Mouse (Mus musculus) heart, embryonic 16.5 days (tissue): ENCODE data around the gene Cuedc1. TPM values are rescaled to one million over a fixed set of nuclear protein-coding genes. Genes with fewer than 3 reads are reported as not detected.

Experiments used
- ATAC-seq: fragments of 200-750 bp; cut with Nextera tagmentation; replicated peaks from 2 replicates; pipeline ENCODE4 v1.8.0; 2017; ENCODE audit warnings: moderate number of reproducible peaks; ENCODE audit not compliant: insufficient read depth, low FRiP score; ENCODE audit errors: extremely low read depth
- H3K27ac ChIP-seq: fragments of 300-500 bp; sonication (generic); 2 replicates; pipeline ENCODE4 v1.5.1; 2014; ENCODE audit warnings: mild to moderate bottlenecking, low read length, control low read depth, moderate library complexity
- H3K27me3 ChIP-seq: fragments of 300-500 bp; sonication (generic); 2 replicates; pipeline ENCODE4 v1.6.1; 2014; ENCODE audit warnings: low read length, mixed read lengths; ENCODE audit not compliant: control insufficient read depth, insufficient read depth
- H3K36me3 ChIP-seq: fragments of 300-500 bp; sonication (generic); 2 replicates; pipeline ENCODE4 v1.6.1; 2014; ENCODE audit not compliant: control insufficient read depth, insufficient read depth
- H3K4me1 ChIP-seq: fragments of 300-500 bp; sonication (generic); 2 replicates; pipeline ENCODE4 v1.6.1; 2014; ENCODE audit warnings: low read length, mixed read lengths; ENCODE audit not compliant: control insufficient read depth, insufficient read depth
- H3K4me2 ChIP-seq: fragments of 300-500 bp; sonication (generic); 2 replicates; pipeline ENCODE4 v1.6.1; 2014; ENCODE audit warnings: low read depth, mild to moderate bottlenecking, control low read depth, low read length
- H3K4me3 ChIP-seq: fragments of 300-500 bp; sonication (generic); 2 replicates; pipeline ENCODE4 v1.5.1; 2014; ENCODE audit warnings: mild to moderate bottlenecking, control low read depth, low read length
- H3K9ac ChIP-seq: fragments of 300-500 bp; sonication (generic); 2 replicates; pipeline ENCODE4 v1.6.1; 2014; ENCODE audit warnings: low read length, control low read depth
- H3K9me3 ChIP-seq: fragments of 300-500 bp; sonication (generic); replicated peaks from 2 replicates; pipeline ENCODE4 v1.6.1; 2016; ENCODE audit warnings: low read length; ENCODE audit not compliant: control insufficient read depth
- WGBS: fragments of 180-500 bp; shearing (Covaris S2); extraction: QIAGEN DNeasy Blood & Tissue Kit; methylation state at CpG from one replicate; pipeline ENCODE4 v1.1.7; 2014; 5-methylcytosine and 5-hydroxymethylcytosine counted together
- polyA plus RNA-seq: library from polyadenylated mRNA; unstranded; fragments of >200 nt; fragmentation: Nextera tagmentation; extraction: Ambion mirVana; gene quantifications from 2 replicates; pipeline ENCODE4 v1.2.1, GENCODE M21; 2015

Cuedc1 gene
- polyA plus RNA-seq, 1 experiment from 2014 or later = 15.2 TPM

DNA sequence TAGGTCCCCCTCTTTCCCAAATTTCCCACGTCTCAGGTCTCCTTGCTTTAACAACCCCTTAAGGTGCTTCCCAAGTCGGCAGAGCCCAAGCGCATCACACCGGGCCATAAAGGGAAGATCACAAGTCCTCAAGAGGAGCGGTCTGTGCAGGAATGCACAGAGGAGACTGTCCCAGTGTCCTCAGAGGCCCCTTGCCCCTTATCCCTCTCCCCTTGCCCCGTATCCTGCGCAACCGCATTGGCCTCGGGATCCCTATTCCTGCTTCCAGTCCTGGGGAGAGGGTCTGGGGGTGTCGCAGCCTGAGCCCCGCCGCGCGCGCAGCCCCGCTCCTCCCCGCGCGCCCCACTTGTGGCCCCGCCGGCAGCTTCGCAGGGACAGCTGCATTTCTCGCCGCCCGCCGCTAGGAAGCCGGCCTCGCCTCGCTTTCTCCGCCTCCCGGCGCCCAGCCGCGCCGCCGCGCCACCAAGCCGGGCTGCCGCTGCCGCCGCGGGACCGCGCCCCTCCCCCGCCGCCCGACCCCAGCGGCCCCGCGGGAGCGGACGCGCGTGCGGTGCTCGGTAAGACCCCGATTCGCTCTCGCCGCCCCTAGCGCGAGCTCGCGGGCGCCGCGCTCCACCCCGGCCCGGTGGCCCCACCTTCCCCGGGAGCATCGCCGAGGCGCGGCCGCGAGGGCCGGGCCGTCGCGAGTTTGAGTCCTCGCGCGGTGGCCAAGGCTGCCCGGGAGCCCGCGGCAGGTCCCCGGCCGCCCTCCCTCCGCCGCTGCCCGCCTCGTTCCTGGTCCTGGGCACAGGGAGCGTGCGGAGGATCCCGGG is 1.1 kb downstream of the Cuedc1 start:
- H3K27ac ChIP-seq = peak overlapping the region; percentile 94
- H3K4me2 ChIP-seq = peak overlapping the region; percentile 88
- under 1% methylated on average over 80 of the region's 95 CpGs for WGBS
- H3K4me1 ChIP-seq = peaks cover 32% of the 10 kb centered on the region
- H3K36me3 ChIP-seq = no peaks in the 10 kb centered on the region
- H3K9ac ChIP-seq = peak overlapping the region; percentile 97
- H3K4me3 ChIP-seq = peak overlapping the region; percentile 89
- H3K27me3 ChIP-seq = no peaks in the 10 kb centered on the region
- peak; percentile 75 for ATAC-seq
- no peaks in the 10 kb centered on the region for H3K9me3 ChIP-seq

DNA sequence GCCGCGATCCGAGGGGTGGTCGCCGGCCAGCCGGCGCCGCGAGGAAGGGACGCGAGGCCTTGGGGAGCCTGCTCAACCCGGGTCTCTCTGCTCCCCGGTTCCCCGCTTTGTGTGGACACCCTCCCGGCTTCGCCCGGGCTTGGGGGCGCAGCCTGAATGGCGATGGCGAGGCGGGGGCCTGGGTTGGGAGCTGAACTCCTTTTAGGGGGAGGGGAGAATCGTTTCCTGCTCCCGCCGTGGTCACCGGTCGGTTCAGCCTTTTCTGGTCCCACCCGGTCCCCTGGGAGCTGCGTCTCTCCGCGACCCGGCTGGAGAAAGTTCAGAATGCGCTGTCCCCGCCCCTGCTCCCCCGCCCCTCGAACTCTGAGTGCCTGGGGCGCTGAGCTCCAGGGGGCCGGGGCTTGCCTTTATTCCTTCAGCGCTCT is 1.8 kb downstream of the Cuedc1 start:
- 0% methylated on average over 38 of the region's 38 CpGs for WGBS
- peak; percentile 53; the same call in 1 of the 2 replicates for ATAC-seq
- Histone ChIP-seq H3K4me2 (peak overlapping the region; percentile 88), H3K4me1 (peaks cover 32% of the 10 kb centered on the region), H3K4me3 (peak overlapping the region; percentile 89), H3K27me3 (no peaks in the 10 kb centered on the region), H3K9ac (peak overlapping the region; percentile 97), H3K36me3 (no peaks in the 10 kb centered on the region), H3K27ac (peak overlapping the region; percentile 94), H3K9me3 (no peaks in the 10 kb centered on the region)

DNA sequence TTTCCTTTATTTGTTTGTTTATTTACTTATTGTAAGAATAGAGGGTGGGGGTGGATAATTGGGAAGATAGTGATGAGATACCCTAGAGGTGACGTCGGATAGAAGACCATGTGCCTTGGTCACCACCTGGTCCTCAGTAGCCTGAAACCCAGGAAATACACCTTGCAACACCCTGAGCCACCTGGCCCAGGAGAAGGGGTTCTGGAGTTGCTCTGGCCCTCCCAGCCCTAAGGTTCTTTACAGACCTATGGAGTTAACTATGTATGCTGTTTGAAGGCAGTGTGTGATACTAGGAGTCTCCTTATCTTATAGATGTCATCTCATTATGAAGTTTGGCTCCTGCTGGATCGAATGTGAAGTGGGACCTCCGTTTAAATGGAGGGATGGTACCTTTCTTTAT is 2.3 kb downstream of the Cuedc1 start:
- Histone ChIP-seq H3K27ac (peak overlapping the region; percentile 94), H3K4me3 (peak overlapping the region; percentile 89), H3K4me2 (peak overlapping the region; percentile 88), H3K9ac (peak overlapping the region; percentile 97), H3K9me3 (no peaks in the 10 kb centered on the region), H3K4me1 (peaks cover 32% of the 10 kb centered on the region), H3K27me3 (no peaks in the 10 kb centered on the region), H3K36me3 (no peaks in the 10 kb centered on the region)
- 37% methylated on average over 4 of the region's 4 CpGs for WGBS
- ATAC-seq = no peak

DNA sequence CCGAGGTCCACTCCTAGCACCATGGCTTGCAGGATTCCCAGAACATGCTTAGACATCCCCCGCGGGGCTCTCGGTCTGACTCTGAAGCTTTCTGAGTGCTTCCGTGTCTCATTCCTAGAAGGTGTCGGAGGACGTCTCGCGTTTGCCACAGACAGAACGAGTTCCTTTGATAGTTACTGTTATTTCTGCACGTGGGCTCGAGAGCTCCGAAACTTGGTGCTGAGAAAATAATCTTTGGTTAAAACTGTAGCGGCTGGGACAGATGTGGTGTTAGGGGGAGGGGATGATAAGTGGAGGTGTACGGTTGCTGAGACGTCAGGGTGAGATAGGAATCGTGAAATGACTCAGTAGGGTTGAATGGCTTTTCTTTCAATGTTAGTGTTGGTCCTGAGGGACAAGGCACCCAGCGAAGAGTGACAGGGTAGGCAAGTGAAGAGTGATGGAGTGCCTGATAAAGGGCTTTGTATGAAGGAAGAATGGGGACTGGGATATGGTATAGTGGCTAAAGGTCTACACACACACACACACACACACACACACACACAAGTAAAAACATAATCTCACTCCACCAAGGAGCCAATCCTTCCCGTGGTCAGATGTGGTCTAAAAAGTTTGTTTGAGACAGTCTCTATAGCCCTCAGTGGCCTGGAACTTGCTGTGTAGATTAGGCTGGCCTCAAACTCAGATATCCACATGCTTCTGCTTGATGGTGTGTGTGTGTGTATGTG is 5.5 kb downstream of the Cuedc1 start:
- Histone ChIP-seq H3K36me3 (no peaks in the 10 kb centered on the region), H3K27me3 (no peaks in the 10 kb centered on the region), H3K9me3 (no peaks in the 10 kb centered on the region), H3K4me1 (peaks cover 20% of the 10 kb centered on the region), H3K9ac (no peak overlapping the region), H3K27ac (no peak overlapping the region), H3K4me2 (no peak overlapping the region), H3K4me3 (no peak overlapping the region)
- 50% methylated on average over 19 of the region's 19 CpGs for WGBS
- no peak for ATAC-seq

DNA sequence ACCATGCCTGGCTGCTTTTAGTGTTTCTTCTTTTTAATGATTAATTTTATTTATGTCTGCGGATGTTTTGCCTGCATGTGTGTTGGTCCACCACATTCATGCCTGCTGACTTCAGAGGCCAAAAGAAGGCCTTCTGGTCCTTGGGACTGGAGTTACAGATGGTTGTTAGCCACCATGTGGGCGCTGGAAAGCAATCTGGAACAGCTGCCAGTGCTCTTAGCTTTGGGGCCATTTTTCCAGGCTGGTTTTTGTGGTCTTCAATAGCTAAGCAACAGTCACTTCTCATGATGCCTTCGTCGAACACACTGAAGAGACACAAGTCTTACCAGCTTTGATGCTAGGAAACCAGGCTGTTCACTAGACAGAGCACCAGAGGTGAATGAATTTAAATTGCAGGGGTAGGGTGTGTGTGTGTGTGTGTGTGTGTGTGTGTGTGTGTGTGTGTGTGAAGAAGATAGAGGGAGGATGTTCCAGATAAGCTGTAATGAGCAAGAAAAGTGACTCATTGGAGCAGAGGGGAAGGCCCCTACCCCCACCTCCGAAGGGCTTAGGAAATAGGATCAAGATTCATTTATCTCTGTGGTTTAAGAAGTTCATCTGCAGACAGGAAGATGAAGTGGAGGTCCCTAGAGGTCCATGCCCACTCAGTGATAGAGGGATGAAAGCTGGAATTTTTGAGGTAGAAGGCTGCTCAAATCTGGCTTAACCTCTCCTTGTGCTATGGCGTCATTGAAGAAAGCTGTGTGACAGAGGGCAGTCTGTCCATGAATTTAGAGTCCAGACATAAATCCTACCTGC is 7.8 kb downstream of the Cuedc1 start:
- no peak for ATAC-seq
- H3K9me3 ChIP-seq = no peaks in the 10 kb centered on the region
- H3K36me3 ChIP-seq = no peaks in the 10 kb centered on the region
- no peak overlapping the region for H3K4me2 ChIP-seq
- H3K27ac ChIP-seq = no peak overlapping the region
- WGBS = 69% methylated on average over 6 of the region's 6 CpGs
- no peak overlapping the region for H3K4me3 ChIP-seq
- no peak overlapping the region for H3K9ac ChIP-seq
- no peaks in the 10 kb centered on the region for H3K27me3 ChIP-seq
- peaks cover 16% of the 10 kb centered on the region for H3K4me1 ChIP-seq

DNA sequence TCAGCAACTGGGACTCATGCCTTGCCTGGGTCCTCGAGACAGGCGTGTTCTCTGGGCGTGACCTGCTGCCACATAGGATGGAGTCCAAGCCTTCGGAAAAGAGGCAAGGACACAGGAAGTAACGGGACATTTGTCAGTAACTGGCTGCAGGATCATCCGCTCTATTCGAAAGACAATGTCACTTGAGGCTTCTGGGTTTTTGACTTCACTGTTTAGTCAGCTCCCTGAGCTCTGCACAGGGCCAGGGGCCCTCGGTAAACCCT is 8.4 kb downstream of the Cuedc1 start:
- no peaks in the 10 kb centered on the region for H3K9me3 ChIP-seq
- no peaks in the 10 kb centered on the region for H3K27me3 ChIP-seq
- H3K4me2 ChIP-seq = no peak overlapping the region
- no peak for ATAC-seq
- 69% methylated on average over 8 of the region's 8 CpGs for WGBS
- no peak overlapping the region for H3K4me3 ChIP-seq
- no peak overlapping the region for H3K9ac ChIP-seq
- H3K27ac ChIP-seq = no peak overlapping the region
- H3K36me3 ChIP-seq = no peaks in the 10 kb centered on the region
- peaks cover 15% of the 10 kb centered on the region for H3K4me1 ChIP-seq

DNA sequence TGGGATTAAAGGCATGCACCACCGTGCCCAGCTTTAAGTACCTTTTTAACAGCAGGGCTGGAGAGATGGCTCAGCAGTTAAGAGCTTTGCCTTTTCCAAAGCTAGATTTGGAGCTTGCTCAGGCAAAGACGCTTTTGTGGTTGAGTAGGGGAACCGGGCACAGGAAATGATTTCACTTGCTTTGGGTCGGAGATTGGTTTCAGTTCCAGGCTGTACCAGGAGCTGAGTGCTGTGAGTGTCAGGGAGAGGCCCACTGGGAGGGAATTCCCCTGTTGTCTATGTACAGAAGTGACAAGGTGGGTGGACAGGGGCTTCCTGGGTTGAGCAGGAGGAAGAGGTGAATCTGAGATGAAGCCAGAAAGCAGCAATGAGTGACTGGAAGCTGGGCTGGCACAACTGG is 9.5 kb downstream of the Cuedc1 start:
- H3K27ac ChIP-seq = no peak overlapping the region
- H3K9me3 ChIP-seq = no peaks in the 10 kb centered on the region
- no peak overlapping the region for H3K4me3 ChIP-seq
- H3K4me2 ChIP-seq = no peak overlapping the region
- no peak for ATAC-seq
- H3K4me1 ChIP-seq = peaks cover 24% of the 10 kb centered on the region
- H3K27me3 ChIP-seq = no peaks in the 10 kb centered on the region
- 38% methylated on average over 4 of the region's 4 CpGs for WGBS
- no peak overlapping the region for H3K9ac ChIP-seq
- no peaks in the 10 kb centered on the region for H3K36me3 ChIP-seq

DNA sequence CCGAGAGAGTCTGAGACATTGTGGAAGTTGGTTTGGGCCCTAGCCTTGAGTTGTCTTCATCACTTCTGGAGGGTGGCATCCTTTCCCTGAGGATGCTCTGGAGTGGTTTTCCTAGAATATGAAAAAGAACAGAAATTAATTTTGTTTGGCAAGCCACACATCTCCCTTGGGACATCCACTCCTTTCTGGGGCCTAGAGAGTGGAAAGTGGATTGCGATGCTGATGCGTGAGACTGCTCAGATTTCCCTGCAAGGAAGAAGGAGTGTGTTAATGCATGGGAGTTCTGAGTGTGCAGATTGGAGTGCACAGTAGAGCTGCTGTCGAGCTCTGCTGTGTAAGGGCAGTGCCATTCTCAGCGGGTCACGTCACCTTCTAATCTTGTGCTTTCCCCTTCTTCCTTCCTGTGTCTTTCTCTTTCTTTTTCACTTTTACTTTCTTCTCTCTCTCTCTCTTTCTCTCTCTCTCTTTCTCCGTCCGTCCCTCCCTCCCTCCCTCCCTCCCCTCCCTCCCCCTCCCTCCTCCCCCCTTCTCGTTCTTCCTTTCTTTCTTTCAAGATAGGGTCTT is 12.3 kb downstream of the Cuedc1 start:
- Histone ChIP-seq H3K27ac (peak overlapping the region; percentile 50), H3K27me3 (no peaks in the 10 kb centered on the region), H3K9ac (no peak overlapping the region), H3K9me3 (no peaks in the 10 kb centered on the region), H3K4me1 (peaks cover 42% of the 10 kb centered on the region), H3K4me3 (no peak overlapping the region), H3K36me3 (no peaks in the 10 kb centered on the region), H3K4me2 (no peak overlapping the region)
- ATAC-seq = no peak
- 37% methylated on average over 9 of the region's 9 CpGs for WGBS
